Mouse (Mus musculus): Measurements from ENCODE around the gene Fzd9.
A peak's percentile ranks its signal among the peaks of the same experiment; 100 is the strongest.
"Not testable (repeated sequence)": the region's sequence is repeated elsewhere in the genome, so short reads cannot be mapped to it uniquely, and the experiment has no call there.

Gene Fzd9

GRCm38 (mm10) chr5:135247337-135247736, 3.7 kb downstream of the Fzd9 start:
- DNase-seq (ENCODE audit: low spot score): no peak

- DNase-seq (ENCODE audit: low spot score): no peak
Measured at GRCm38 (mm10) chr5:135246531-135246930, 4.5 kb downstream of the Fzd9 start.

GRCm38 (mm10) chr5:135243166-135243565, 7.9 kb downstream of the Fzd9 start:
- DNase-seq (ENCODE audit: low spot score): no peak

GRCm38 (mm10) chr5:135242608-135243007, 8.4 kb downstream of the Fzd9 start:
- no peak for DNase-seq (ENCODE audit: low spot score)

GRCm38 (mm10) chr5:135242136-135242535, 8.9 kb downstream of the Fzd9 start:
- DNase-seq (ENCODE audit: low spot score): no peak

GRCm38 (mm10) chr5:135241474-135241873, 9.6 kb downstream of the Fzd9 start:
- DNase-seq (ENCODE audit: low spot score): no peak

GRCm38 (mm10) chr5:135238832-135239231, 12.2 kb downstream of the Fzd9 start:
- no peak for DNase-seq (ENCODE audit: low spot score)

- DNase-seq (ENCODE audit: low spot score): peak; percentile 43
Measured at GRCm38 (mm10) chr5:135236571-135236970, 14.5 kb downstream of the Fzd9 start.

GRCm38 (mm10) chr5:135233166-135233920, 17.7 kb downstream of the Fzd9 start:
- no peak for DNase-seq (ENCODE audit: low spot score)

GRCm38 (mm10) chr5:135230186-135230585, 20.8 kb downstream of the Fzd9 start:
- DNase-seq (ENCODE audit: low spot score): no peak

GRCm38 (mm10) chr5:135225879-135226278, 25.2 kb downstream of the Fzd9 start:
- DNase-seq (ENCODE audit: low spot score): not testable (repeated sequence)

GRCm38 (mm10) chr5:135224169-135224568, 26.9 kb downstream of the Fzd9 start:
- DNase-seq (ENCODE audit: low spot score): no peak

- DNase-seq (ENCODE audit: low spot score): no peak
Measured at GRCm38 (mm10) chr5:135222066-135222465, 29.0 kb downstream of the Fzd9 start.

- DNase-seq (ENCODE audit: low spot score): no peak
Measured at GRCm38 (mm10) chr5:135220941-135221340, 30.1 kb downstream of the Fzd9 start.

GRCm38 (mm10) chr5:135216871-135217270, 34.2 kb downstream of the Fzd9 start:
- DNase-seq (ENCODE audit: low spot score): no peak

GRCm38 (mm10) chr5:135208197-135208596, 42.8 kb downstream of the Fzd9 start:
- no peak for DNase-seq (ENCODE audit: low spot score)

GRCm38 (mm10) chr5:135202763-135203162, 48.3 kb downstream of the Fzd9 start:
- DNase-seq (ENCODE audit: low spot score): no peak
